Mouse (Mus musculus) heart, postnatal 0 days (tissue): ENCODE data around the gene Sgo2b.

Source experiments
- CTCF ChIP-seq: IDR thresholded peaks from 2 replicates; pipeline ENCODE4 v1.5.1; 2016; ENCODE audit warnings: antibody characterized with exemption, control low read depth, low read depth
- EP300 ChIP-seq: IDR thresholded peaks from 2 replicates; pipeline ENCODE4 v1.6.1; 2016; ENCODE audit warnings: antibody characterized with exemption, low read depth

GRCm38 (mm10) chr8:63951626-63952377 is at the start of gene Sgo2b:
- no peak for TF ChIP-seq EP300
- no peak for TF ChIP-seq CTCF
